Mouse (Mus musculus) retina, embryonic 14.5 days (tissue): ENCODE measurements around the gene Hunk.
A peak's percentile ranks its signal among the peaks of the same experiment; 100 is the strongest.

Experiments
- DNase-seq: peaks from one replicate; pipeline ENCODE4 v3.0.0-alpha.2; 2015; ENCODE audit warnings: low spot score

Gene Hunk

DNA sequence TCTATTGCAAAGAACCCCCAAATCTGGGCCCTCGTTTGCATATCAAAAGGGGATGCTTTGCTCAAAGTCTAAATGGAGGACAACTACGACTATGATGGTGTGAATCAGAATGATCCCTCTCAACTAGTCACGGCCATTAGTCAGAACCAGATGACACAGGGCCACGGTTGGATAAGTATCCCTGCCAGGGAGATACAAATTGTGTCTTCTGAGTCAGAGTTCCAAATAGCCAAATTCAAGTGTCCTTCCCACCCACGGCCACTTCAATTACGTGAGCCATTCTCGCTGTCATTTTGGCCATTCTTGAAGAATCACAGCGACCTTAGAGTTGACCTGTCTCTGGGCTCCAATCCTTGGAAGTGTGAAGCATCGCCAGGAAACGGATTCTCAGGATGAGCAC lies 119.4 kb downstream of the Hunk start:
- no peak for DNase-seq

GRCm38 (mm10) chr16:90505680-90506079 lies 119.9 kb downstream of the Hunk start:
- no peak for DNase-seq

DNA sequence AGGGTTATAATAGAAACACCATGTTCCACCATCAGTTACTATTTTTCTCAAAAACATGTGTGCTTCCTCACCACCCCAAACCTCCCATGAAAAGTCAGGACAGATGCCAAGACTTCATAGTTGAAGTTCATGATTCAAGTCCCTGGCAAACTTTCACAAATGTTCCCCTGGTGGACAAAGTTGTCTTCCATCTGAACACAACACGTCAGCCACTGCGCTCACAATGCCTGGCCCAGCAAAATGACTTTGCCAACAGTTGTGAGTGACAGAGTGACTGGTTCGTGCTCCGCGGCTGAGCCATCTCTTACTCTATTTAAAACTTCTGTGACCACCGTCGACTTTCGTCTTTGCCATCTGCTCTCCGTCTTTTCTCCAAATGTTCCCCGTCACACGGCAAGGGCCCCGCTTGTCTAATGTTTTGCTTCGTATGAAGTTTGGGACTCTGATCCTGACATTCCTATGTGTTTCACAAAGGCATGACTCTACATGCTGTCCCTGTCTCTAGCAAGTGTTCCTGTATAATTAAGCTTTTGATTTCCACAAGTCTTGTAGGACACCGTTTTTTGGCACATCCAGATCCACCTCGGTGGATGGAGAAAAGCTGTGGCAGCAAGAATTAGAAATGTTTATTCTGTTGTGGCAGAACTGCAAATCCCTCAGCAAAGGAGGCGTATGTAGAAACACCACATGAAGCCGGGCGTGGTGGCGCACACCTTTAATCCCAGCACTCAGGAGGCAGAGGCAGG lies 125.9 kb downstream of the Hunk start:
- DNase-seq, result no peak

DNA sequence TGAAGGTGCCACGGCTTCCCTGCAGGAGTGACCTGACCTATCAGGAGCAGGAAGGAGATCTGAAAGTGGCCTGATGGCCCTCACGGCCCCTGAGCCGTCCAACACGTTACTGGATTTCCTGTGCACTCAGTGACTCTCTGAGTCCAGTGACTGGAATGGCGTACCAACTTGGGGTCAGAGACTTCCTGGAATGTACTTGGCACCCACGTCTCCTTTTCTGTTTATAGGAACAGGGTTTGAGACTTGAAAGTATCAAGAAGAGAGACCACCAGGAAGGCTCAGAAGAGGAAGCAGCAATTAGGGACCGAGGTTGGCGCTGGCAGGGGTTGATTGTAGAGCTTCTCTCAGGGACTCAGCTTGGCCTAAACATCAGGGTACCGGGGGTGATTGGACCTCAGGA lies 131.2 kb downstream of the Hunk start:
- no peak for DNase-seq

DNA sequence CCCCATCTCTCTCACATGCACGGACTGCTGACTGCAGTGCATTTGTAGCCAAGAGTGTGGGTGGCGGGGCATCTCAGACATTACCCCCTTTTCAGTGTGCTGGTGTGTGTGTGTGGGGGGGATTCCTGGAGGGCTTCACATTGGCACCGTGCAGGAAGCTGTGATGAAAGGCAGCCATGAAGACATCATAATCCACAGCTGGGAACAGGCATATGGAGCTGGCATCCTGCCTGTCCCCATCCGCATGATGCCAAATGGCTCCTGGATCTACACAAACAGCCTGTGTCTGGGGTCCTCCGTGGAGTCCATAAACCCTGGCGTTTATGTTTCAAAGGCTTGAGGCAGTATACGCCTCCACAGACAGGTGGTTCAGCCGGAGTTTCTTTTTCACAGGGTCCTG lies 132.4 kb downstream of the Hunk start:
- DNase-seq, result no peak

DNA sequence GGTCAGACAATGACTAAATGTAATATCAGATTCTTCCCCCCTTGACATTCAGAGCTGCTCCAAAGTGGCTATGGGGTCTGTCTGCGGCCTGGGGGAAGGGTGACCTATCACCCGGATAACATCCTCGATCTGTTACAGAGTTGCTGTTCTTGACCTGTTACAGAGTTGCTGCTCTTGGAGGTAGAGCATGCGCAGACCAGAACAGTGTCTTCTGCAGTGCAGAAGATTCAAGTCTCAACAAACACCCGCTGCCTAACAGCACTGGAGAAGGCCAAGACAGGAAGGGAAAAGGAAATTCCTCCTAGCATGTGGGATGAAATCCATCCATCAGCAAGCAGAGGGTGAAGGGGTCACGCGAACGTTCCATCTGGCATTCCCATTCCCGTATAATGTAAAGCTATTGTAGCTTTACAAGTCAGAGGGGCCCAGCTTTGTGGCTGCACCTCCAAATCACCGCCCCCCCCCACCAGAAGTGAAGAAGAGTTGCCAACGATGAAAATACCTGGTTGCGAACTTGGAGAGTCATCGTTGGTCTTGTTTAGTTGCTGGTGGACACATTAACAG lies 133.0 kb downstream of the Hunk start:
- no peak for DNase-seq

GRCm38 (mm10) chr16:90521191-90521950 lies 135.6 kb downstream of the Hunk start:
- DNase-seq, result no peak

DNA sequence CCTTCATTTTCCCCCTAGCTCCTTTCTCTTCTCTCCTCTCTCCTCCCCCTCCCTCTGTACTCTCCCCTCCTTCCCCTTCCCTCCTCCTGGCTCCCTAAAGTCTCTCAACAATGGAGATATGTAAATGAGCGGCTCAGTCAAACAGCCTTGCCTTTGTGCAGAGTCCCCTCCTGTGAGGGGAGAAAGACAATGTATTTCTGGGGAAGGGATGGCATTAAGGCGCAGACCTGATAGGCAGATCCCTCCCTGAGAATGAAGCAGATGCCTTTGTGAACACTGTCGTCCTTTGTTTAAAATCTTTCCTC lies 136.1 kb downstream of the Hunk start:
- DNase-seq, result peak; percentile 77

DNA sequence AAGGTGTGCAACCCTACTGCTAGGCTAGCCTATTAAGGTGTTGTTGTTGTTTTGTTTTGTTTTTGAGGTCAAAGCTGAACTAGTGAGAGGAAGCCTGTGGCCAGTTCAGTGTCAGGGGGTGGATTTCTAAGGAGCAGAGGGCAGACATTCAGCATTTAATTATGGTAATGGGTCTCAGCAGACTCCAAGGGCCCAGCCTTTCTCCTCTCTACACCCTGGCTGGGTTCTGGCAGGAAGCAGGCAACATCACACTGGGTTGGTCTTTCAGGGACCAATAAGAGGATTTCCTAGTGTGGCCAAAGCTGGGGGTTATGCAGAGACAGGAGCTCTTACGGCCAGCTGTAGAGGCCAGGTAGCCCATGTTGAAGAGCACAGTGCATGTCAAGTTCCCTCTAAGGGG lies 136.8 kb downstream of the Hunk start:
- no peak for DNase-seq

GRCm38 (mm10) chr16:90523373-90523772 lies 137.6 kb downstream of the Hunk start:
- no peak for DNase-seq

DNA sequence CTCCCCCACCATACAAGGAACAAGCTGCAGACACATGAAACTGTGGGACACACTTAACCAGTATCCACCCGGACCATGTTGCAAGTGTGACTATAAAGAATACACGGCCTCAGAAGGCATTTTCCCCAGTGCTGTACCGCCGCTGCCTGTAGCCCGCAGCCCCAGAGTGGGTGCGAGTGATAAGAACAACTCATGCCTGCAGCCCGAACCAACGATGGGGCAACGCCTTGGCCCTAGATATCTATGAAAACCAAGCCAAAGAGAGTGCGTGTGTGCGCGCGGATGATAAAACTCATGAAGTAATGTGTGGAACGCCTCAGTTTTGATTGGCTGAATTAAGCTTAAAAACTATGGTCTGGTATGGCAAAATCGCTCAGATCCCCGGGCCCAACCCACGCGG lies 138.1 kb downstream of the Hunk start:
- DNase-seq, result no peak

- DNase-seq, result no peak
Measured at GRCm38 (mm10) chr16:90524393-90524792, 138.6 kb downstream of the Hunk start.

GRCm38 (mm10) chr16:90533119-90533673 lies 147.4 kb downstream of the Hunk start:
- no peak for DNase-seq

DNA sequence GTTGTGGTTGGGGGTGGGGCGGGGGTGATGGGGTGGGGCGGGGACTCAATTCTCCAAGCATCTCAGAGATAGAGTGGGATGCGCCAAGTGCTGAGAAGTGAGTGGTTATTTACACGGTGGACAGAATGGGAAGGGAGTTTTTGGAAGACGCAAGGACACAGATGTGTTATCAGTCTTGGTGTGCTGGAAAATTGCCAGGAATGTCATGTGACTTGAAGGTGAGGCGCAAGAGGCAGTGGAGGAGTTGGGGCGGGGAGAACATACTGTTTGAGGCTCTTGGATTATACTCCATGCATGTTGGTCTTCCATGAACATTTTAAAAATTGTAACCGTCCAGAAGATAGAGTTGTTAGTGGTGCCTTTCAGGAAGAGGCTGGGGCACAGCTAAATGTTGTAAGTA lies 148.8 kb downstream of the Hunk start:
- no peak for DNase-seq

GRCm38 (mm10) chr16:90538926-90539325 lies 153.1 kb downstream of the Hunk start:
- DNase-seq, result no peak

DNA sequence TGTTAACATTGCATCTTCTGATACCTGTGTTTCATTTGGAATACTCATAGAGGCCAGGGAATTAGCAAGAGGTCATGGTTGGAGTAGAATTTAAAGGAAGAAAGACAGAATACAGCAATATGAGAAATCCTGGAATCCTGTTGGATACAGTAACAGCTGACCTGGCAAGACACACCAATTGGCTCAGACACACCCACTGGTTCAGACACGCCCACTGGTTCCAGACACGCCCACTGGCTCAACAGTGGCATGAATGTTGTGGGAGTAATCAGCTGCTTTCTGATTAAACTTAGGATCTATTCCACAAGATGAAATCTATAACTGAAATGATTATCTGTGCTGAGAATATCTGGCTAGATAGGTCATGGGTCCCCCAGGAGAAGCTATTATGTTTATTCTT lies 155.4 kb downstream of the Hunk start:
- no peak for DNase-seq

GRCm38 (mm10) chr16:90542383-90542782 lies 156.6 kb downstream of the Hunk start:
- DNase-seq, result no peak

DNA sequence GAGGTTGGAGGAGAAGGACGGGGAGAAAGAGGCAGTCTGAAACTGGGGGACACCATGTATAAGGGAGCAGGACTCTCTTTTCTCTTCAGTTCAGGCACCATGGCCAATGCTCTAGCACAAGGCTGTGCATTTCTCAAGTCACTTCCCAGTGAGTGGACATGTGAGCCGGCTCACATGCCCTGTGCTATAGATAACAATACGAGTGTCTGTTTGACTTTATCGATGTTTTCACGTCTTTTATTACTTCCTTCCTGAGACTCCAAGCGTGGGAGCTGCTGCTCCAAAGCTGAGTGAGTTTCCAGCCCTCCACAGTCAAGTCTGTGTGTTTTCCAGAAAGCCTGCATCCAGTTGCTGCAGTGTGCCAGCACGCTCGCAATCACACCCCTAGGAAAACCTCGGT lies 158.4 kb downstream of the Hunk start:
- DNase-seq, result no peak

- DNase-seq, result no peak
Measured at GRCm38 (mm10) chr16:90545509-90545908, 159.7 kb downstream of the Hunk start.

- no peak for DNase-seq
Measured at GRCm38 (mm10) chr16:90546591-90546990, 160.8 kb downstream of the Hunk start.

GRCm38 (mm10) chr16:90547996-90548395 lies 162.2 kb downstream of the Hunk start:
- DNase-seq, result no peak
